Mouse (Mus musculus): ENCODE measurements around the gene Magi1.

DNA sequence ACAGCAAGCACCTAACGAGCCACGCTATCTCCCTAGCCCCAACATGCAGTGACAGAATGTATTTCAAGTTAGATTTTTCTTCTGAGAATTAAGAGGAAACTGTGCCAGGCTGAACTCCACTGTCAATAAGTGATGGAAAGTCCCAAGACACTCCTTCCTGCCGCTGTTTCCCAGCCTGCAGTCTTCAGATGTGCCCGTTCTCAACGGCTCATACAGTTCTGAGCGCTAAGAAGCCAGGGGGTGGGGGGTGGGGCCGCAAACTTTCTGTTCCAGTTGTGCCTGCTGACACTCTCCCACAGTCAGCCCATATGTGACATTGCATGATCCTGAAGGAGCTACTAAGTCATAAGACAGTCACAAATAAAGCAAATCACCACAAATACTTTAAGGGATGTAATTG, 61.5 kb downstream of the Magi1 start:
- TF ChIP-seq POLR2A (IDR thresholded peaks at IDR 0.05; ENCODE audit: low read depth, low read length) = no peak
- TF ChIP-seq CTCF (IDR thresholded peaks at IDR 0.05; ENCODE audit: borderline replicate concordance, insufficient read depth, low read length) = no peak
